Mouse (Mus musculus) neural tube, embryonic 12.5 days (tissue): Measurements from ENCODE around the gene Stx11. TPM values are rescaled to one million over a fixed set of nuclear protein-coding genes. Genes with fewer than 3 reads are reported as not detected.

Experiments
- ATAC-seq: fragments of 200-750 bp; cut with Nextera tagmentation; 2 replicates; pipeline ENCODE4 v1.8.0; 2017; ENCODE audit warnings: low read depth, mild to moderate bottlenecking, moderate TSS enrichment, moderate library complexity; ENCODE audit not compliant: low FRiP score
- H3K27ac ChIP-seq: fragments of 300-500 bp; sonication (generic); 2 replicates; pipeline ENCODE4 v1.5.1; 2016
- H3K27me3 ChIP-seq: fragments of 300-500 bp; sonication (generic); replicated peaks from 2 replicates; pipeline ENCODE4 v1.6.1; 2016; ENCODE audit warnings: mild to moderate bottlenecking
- H3K36me3 ChIP-seq: fragments of 300-500 bp; sonication (generic); 2 replicates; pipeline ENCODE4 v1.6.1; 2016; ENCODE audit warnings: mild to moderate bottlenecking
- H3K4me1 ChIP-seq: fragments of 300-500 bp; sonication (generic); 2 replicates; pipeline ENCODE4 v1.6.1; 2016
- H3K4me2 ChIP-seq: fragments of 300-500 bp; sonication (generic); replicated peaks from 2 replicates; pipeline ENCODE4 v1.6.1; 2016; ENCODE audit warnings: mild to moderate bottlenecking
- H3K4me3 ChIP-seq: fragments of 300-500 bp; sonication (generic); 2 replicates; pipeline ENCODE4 v1.5.1; 2016
- H3K9ac ChIP-seq: fragments of 300-500 bp; sonication (generic); 2 replicates; pipeline ENCODE4 v1.6.1; 2016; ENCODE audit warnings: mild to moderate bottlenecking
- H3K9me3 ChIP-seq: fragments of 300-500 bp; sonication (generic); 2 replicates; pipeline ENCODE4 v1.6.1; 2016; ENCODE audit warnings: mild to moderate bottlenecking
- WGBS: fragments of 180-500 bp; shearing (Covaris S2); methylation state at CpG from one replicate; pipeline ENCODE4 v1.1.7; 2016; 5-methylcytosine and 5-hydroxymethylcytosine counted together
- polyA plus RNA-seq: library from polyadenylated mRNA; unstranded; fragments of >200 nt; fragmentation: Nextera tagmentation; extraction: Ambion mirVana; gene quantifications from 2 replicates; pipeline ENCODE4 v1.2.1, GENCODE M21; 2016

Stx11 gene
- polyA plus RNA-seq, result 2.3 and 4.5 TPM in 2 replicates

GRCm38 (mm10) chr10:12964151-12965075 lies at the start of gene Stx11:
Gene Stx11 (minus strand): TSS chr10:12964298.
- Histone ChIP-seq H3K9ac (peak within 1 kb of the TSS; percentile 64), H3K4me1 (no peaks in the 10 kb centered on the region), H3K27ac (no peak within 1 kb of the TSS), H3K27me3 (peaks cover 4% of the 10 kb centered on the region; the same call in 1 of the 2 replicates), H3K4me2 (peak within 1 kb of the TSS; percentile 90), H3K36me3 (no peaks in the 10 kb centered on the region), H3K4me3 (peak within 1 kb of the TSS; percentile 77), H3K9me3 (no peaks in the 10 kb centered on the region)
- 3% methylated on average over 56 of the region's 56 CpGs for WGBS
- ATAC-seq, result peak; percentile 93

GRCm38 (mm10) chr10:13008737-13009121 lies 44.6 kb upstream of the Stx11 start:
- Histone ChIP-seq H3K4me2 (peak overlapping the region; percentile 74), H3K4me3 (peak overlapping the region; percentile 67), H3K9ac (peak overlapping the region; percentile 76), H3K4me1 (peaks cover 13% of the 10 kb centered on the region), H3K9me3 (no peaks in the 10 kb centered on the region), H3K27ac (no peak overlapping the region), H3K36me3 (peaks cover 5% of the 10 kb centered on the region), H3K27me3 (no peaks in the 10 kb centered on the region)
- ATAC-seq, result peak; percentile 51; the same call in 1 of the 2 replicates
- 2% methylated on average over 29 of the region's 29 CpGs for WGBS

- 4% methylated on average over 52 of the region's 52 CpGs for WGBS
- Histone ChIP-seq H3K9ac (peak overlapping the region; percentile 76), H3K36me3 (peaks cover 5% of the 10 kb centered on the region), H3K9me3 (no peaks in the 10 kb centered on the region), H3K4me1 (peaks cover 13% of the 10 kb centered on the region), H3K4me3 (peak overlapping the region; percentile 67), H3K27me3 (no peaks in the 10 kb centered on the region), H3K27ac (no peak overlapping the region), H3K4me2 (peak overlapping the region; percentile 74)
- peak; percentile 100 for ATAC-seq
These were observed 44.0 kb upstream of the Stx11 start for GRCm38 (mm10) chr10:13007876-13008736.

GRCm38 (mm10) chr10:13005043-13005442 lies 40.9 kb upstream of the Stx11 start, which contains the start of gene Sf3b5:
Gene Sf3b5 (plus strand): TSS chr10:13005343.
- Histone ChIP-seq H3K4me2 (no peak within 1 kb of the TSS), H3K36me3 (peaks cover under 1% of the 10 kb centered on the region; the same call in 1 of the 2 replicates), H3K4me1 (peaks cover 11% of the 10 kb centered on the region), H3K27ac (no peak within 1 kb of the TSS), H3K9ac (no peak within 1 kb of the TSS), H3K4me3 (no peak within 1 kb of the TSS), H3K9me3 (no peaks in the 10 kb centered on the region), H3K27me3 (no peaks in the 10 kb centered on the region)
- 88% methylated on average over 3 of the region's 3 CpGs for WGBS
- ATAC-seq, result no peak

- no peaks in the 10 kb centered on the region for H3K9me3 ChIP-seq
- no peaks in the 10 kb centered on the region for H3K36me3 ChIP-seq
- no peak overlapping the region for H3K27ac ChIP-seq
- H3K4me3 ChIP-seq, result no peak overlapping the region
- no peaks in the 10 kb centered on the region for H3K4me1 ChIP-seq
- no peak overlapping the region for H3K4me2 ChIP-seq
- peak; percentile 68; the same call in 1 of the 2 replicates for ATAC-seq
- no peaks in the 10 kb centered on the region for H3K27me3 ChIP-seq
- no peak overlapping the region for H3K9ac ChIP-seq
- 48% methylated on average over 17 of the region's 17 CpGs for WGBS
These were observed 32.8 kb upstream of the Stx11 start for GRCm38 (mm10) chr10:12996736-12997477.

- H3K9me3 ChIP-seq, result no peaks in the 10 kb centered on the region
- H3K36me3 ChIP-seq, result no peaks in the 10 kb centered on the region
- no peak overlapping the region for H3K4me3 ChIP-seq
- ATAC-seq, result no peak
- no peaks in the 10 kb centered on the region for H3K27me3 ChIP-seq
- H3K27ac ChIP-seq, result no peak overlapping the region
- WGBS, result 92% methylated on average over 25 of the region's 25 CpGs
- H3K4me1 ChIP-seq, result no peaks in the 10 kb centered on the region
- no peak overlapping the region for H3K4me2 ChIP-seq
- H3K9ac ChIP-seq, result no peak overlapping the region
These were observed 29.4 kb upstream of the Stx11 start for GRCm38 (mm10) chr10:12993411-12994039.

- no peak for ATAC-seq
- no peak overlapping the region for H3K4me2 ChIP-seq
- no peak overlapping the region for H3K4me3 ChIP-seq
- no peaks in the 10 kb centered on the region for H3K36me3 ChIP-seq
- no peaks in the 10 kb centered on the region for H3K4me1 ChIP-seq
- WGBS, result 84% methylated on average over 5 of the region's 5 CpGs
- no peak overlapping the region for H3K9ac ChIP-seq
- H3K9me3 ChIP-seq, result no peaks in the 10 kb centered on the region
- no peaks in the 10 kb centered on the region for H3K27me3 ChIP-seq
- no peak overlapping the region for H3K27ac ChIP-seq
These were observed 27.9 kb upstream of the Stx11 start for GRCm38 (mm10) chr10:12991953-12992352.

GRCm38 (mm10) chr10:12986943-12987342 lies 22.8 kb upstream of the Stx11 start:
- no peak overlapping the region for H3K27ac ChIP-seq
- H3K4me3 ChIP-seq, result no peak overlapping the region
- no peak overlapping the region for H3K9ac ChIP-seq
- no peak overlapping the region for H3K4me2 ChIP-seq
- no peaks in the 10 kb centered on the region for H3K9me3 ChIP-seq
- ATAC-seq, result no peak
- no peaks in the 10 kb centered on the region for H3K27me3 ChIP-seq
- H3K4me1 ChIP-seq, result no peaks in the 10 kb centered on the region
- no peaks in the 10 kb centered on the region for H3K36me3 ChIP-seq
- WGBS, result 76% methylated on average over 4 of the region's 4 CpGs

- no peaks in the 10 kb centered on the region for H3K9me3 ChIP-seq
- 57% methylated on average over 5 of the region's 5 CpGs for WGBS
- no peak overlapping the region for H3K4me3 ChIP-seq
- no peaks in the 10 kb centered on the region for H3K4me1 ChIP-seq
- no peak overlapping the region for H3K9ac ChIP-seq
- no peak overlapping the region for H3K27ac ChIP-seq
- ATAC-seq, result no peak
- no peaks in the 10 kb centered on the region for H3K27me3 ChIP-seq
- H3K4me2 ChIP-seq, result no peak overlapping the region
- H3K36me3 ChIP-seq, result no peaks in the 10 kb centered on the region
These were observed 22.4 kb upstream of the Stx11 start for GRCm38 (mm10) chr10:12986485-12986884.

- no peaks in the 10 kb centered on the region for H3K27me3 ChIP-seq
- no peaks in the 10 kb centered on the region for H3K9me3 ChIP-seq
- H3K4me1 ChIP-seq, result no peaks in the 10 kb centered on the region
- H3K36me3 ChIP-seq, result no peaks in the 10 kb centered on the region
- no peak overlapping the region for H3K4me2 ChIP-seq
- no peak for ATAC-seq
- 93% methylated on average over 3 of the region's 3 CpGs for WGBS
- H3K27ac ChIP-seq, result no peak overlapping the region
- no peak overlapping the region for H3K9ac ChIP-seq
- H3K4me3 ChIP-seq, result no peak overlapping the region
These were observed 20.9 kb upstream of the Stx11 start for GRCm38 (mm10) chr10:12985028-12985427.

GRCm38 (mm10) chr10:12983516-12983915 lies 19.4 kb upstream of the Stx11 start:
- Histone ChIP-seq H3K36me3 (no peaks in the 10 kb centered on the region), H3K4me2 (no peak overlapping the region)
- 77% methylated on average over 3 of the region's 3 CpGs for WGBS

More at GRCm38 (mm10) chr10:12983516-12983915, 19.4 kb upstream of the Stx11 start:
- H3K9me3 ChIP-seq, result no peaks in the 10 kb centered on the region
- no peak overlapping the region for H3K4me3 ChIP-seq
- ATAC-seq, result no peak
- H3K27me3 ChIP-seq, result no peaks in the 10 kb centered on the region
- no peaks in the 10 kb centered on the region for H3K4me1 ChIP-seq
- no peak overlapping the region for H3K27ac ChIP-seq
- no peak overlapping the region for H3K9ac ChIP-seq
